10 mouse cellular contexts compared by ENCODE assay signal in the genomic region with DNA sequence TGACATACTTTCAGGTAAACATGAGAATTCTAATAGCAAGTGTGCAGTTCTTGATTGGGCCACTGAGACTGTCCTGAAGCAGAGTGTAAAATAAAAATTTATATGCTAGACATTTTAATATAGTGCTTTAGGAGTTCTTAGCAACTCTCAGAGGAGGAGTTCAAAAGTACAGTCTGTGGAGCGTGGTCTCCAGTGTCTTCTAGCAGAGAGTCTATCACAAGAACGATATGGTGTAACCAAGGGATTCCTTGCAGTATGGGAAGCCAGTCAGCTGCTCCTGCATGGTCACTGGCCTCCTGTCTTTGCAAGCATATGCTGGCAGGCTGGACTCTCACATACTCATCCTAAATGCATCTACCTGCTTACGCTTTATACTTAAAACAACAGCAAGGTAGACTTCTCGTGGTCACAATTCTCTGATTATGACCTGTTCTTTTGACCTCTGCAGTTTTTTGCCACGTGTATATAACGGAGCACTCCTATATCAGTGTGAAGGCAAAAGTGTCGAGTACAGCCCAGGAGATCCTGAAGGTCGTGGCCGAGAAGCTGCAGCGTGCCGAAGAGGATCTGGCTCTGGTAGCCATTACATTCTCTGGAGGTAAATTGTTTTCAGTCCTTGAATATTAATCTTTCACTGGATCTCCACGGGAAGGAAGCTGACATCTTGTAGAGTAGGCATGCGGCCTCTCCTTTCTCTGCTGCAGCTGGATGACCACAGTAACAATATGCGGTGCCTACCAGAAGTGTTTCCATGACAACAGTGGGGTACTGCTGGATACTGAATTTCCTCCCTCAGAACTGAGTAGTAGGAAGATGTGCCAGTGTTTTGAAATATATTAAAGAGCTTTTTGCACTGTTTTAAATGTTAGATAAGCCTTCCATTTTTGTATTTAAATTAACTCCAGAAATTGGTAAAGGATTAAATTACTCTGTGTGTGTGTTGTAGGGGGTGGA.
DNase-seq lines count a peak whose midpoint lies in the region; ATAC-seq lines count a peak whose summit lies in the region.
"Had no signal": no experiment of that assay in that cellular context is flagged by ENCODE, and none has a peak within 500 bp of the region (broad histone marks: within the 10 kb centered on the region; RNA-seq: fewer than 3 reads in every experiment).

No protein-coding gene starts in this region.

- no peak for ATAC-seq in heart, embryonic 13.5 days (ENCODE audit: extremely low read depth, insufficient number of reproducible peaks, low FRiP score, low TSS enrichment)
- ATAC-seq in forebrain, embryonic 12.5 days (ENCODE audit: low FRiP score) = peak; percentile 84
- ATAC-seq in intestine, embryonic 16.5 days = peak; percentile 36; the same call in 1 of the 2 replicates

- no peak overlapping the region for H3K9ac ChIP-seq in heart, embryonic 13.5 days
- H3K9ac ChIP-seq in forebrain, embryonic 12.5 days = no peak overlapping the region
- H3K9ac ChIP-seq in intestine, embryonic 16.5 days (ENCODE audit: low read depth, low read length) = no peak overlapping the region
- H3K9ac ChIP-seq: liver, embryonic 15.5 days had no signal

- H3K36me3 ChIP-seq in heart, embryonic 13.5 days = peaks cover 24% of the 10 kb centered on the region
- H3K36me3 ChIP-seq in forebrain, embryonic 12.5 days (replicated peaks) = no peaks in the 10 kb centered on the region
- no peaks in the 10 kb centered on the region for H3K36me3 ChIP-seq in intestine, embryonic 16.5 days (ENCODE audit: control insufficient read depth, insufficient read depth, low read length)
- H3K36me3 ChIP-seq: liver, embryonic 15.5 days had no signal

- peaks cover 28% of the 10 kb centered on the region for H3K4me1 ChIP-seq in heart, embryonic 13.5 days
- peaks cover 26% of the 10 kb centered on the region for H3K4me1 ChIP-seq in forebrain, embryonic 12.5 days
- H3K4me1 ChIP-seq in intestine, embryonic 16.5 days (ENCODE audit: control insufficient read depth, insufficient read depth, low read length) = peaks cover 3% of the 10 kb centered on the region; the same call in 1 of the 2 replicates
- H3K4me1 ChIP-seq: liver, embryonic 15.5 days had no signal

- no peak overlapping the region for H3K4me2 ChIP-seq in heart, embryonic 13.5 days
- no peak overlapping the region for H3K4me2 ChIP-seq in forebrain, embryonic 12.5 days
- H3K4me2 ChIP-seq in intestine, embryonic 16.5 days (ENCODE audit: low read depth, low read length) = no peak overlapping the region
- H3K4me2 ChIP-seq: liver, embryonic 15.5 days had no signal

- H3K9me3 ChIP-seq in heart, embryonic 13.5 days = no peaks in the 10 kb centered on the region
- no peaks in the 10 kb centered on the region for H3K9me3 ChIP-seq in forebrain, embryonic 12.5 days
- no peaks in the 10 kb centered on the region for H3K9me3 ChIP-seq in intestine, embryonic 16.5 days (ENCODE audit: control insufficient read depth, low read length)
- H3K9me3 ChIP-seq: liver, embryonic 15.5 days had no signal

- no peaks in the 10 kb centered on the region for H3K27me3 ChIP-seq in heart, embryonic 13.5 days (replicated peaks)
- no peaks in the 10 kb centered on the region for H3K27me3 ChIP-seq in forebrain, embryonic 12.5 days
- H3K27me3 ChIP-seq in intestine, embryonic 16.5 days (replicated peaks; ENCODE audit: control insufficient read depth, insufficient read depth, low read length) = no peaks in the 10 kb centered on the region
- H3K27me3 ChIP-seq: liver, embryonic 15.5 days had no signal

- WGBS in heart, embryonic 13.5 days = 57% methylated on average over 14 of the region's 14 CpGs
- WGBS in forebrain, embryonic 12.5 days = 63% methylated on average over 14 of the region's 14 CpGs
- WGBS in intestine, embryonic 16.5 days = 47% methylated on average over 14 of the region's 14 CpGs

- H3K27ac ChIP-seq in heart, embryonic 13.5 days (replicated peaks) = peak overlapping the region; percentile 2; the same call in 1 of the 2 replicates
- H3K27ac ChIP-seq in forebrain, embryonic 12.5 days = peak overlapping the region; percentile 42; the same call in 1 of the 2 replicates
- H3K27ac ChIP-seq in intestine, embryonic 16.5 days (ENCODE audit: low read length) = peak overlapping the region; percentile 34; the same call in 1 of the 2 replicates
- H3K27ac ChIP-seq: liver, embryonic 15.5 days had no signal

- no peak for DNase-seq in heart, adult 18-20 months
- peak; percentile 29 for DNase-seq in 416B (ENCODE audit: low read depth)
- no peak for DNase-seq in thymus, postnatal 4 days
- DNase-seq in layer of hippocampus, postnatal 25 days (ENCODE audit: extremely low spot score in 1 of 2, low spot score in 1 of 2) = no peak
- no peak for DNase-seq in urinary bladder, postnatal 10 days (ENCODE audit: low spot score)
- DNase-seq: layer of hippocampus, postnatal 36 days had no signal

- no peak overlapping the region for H3K4me3 ChIP-seq in heart, embryonic 13.5 days
- H3K4me3 ChIP-seq in forebrain, embryonic 12.5 days (replicated peaks) = no peak overlapping the region
- H3K4me3 ChIP-seq in intestine, embryonic 16.5 days (ENCODE audit: low read length) = no peak overlapping the region
- H3K4me3 ChIP-seq: liver, embryonic 15.5 days had no signal
